Mouse (Mus musculus) cerebellum, adult 9-11 months (tissue): ENCODE measurements around the gene Necap2.

Experiments
- DNase-seq: peaks from one replicate; pipeline ENCODE4 v3.0.0; 2022

Necap2 gene

DNA sequence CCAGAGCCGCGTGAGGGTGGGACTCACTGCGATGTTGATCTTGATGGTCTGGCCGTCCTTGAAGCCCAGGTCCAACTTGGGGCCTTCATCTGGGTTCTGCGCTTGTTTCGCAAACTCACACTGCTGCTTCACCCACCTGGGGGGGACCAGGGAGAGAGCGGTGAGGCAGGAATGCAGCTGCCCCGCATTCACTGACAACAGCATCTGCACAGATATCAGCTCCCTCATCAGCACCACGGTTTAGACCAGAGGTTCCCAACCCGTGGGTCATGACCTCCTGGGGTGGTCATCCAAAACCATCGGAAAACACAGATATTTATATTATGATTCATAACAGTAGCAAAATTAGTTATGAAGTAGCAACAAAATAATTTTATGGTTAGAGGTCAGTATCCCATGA, 5.7 kb downstream of the Necap2 start:
- peak; percentile 21 for DNase-seq

DNA sequence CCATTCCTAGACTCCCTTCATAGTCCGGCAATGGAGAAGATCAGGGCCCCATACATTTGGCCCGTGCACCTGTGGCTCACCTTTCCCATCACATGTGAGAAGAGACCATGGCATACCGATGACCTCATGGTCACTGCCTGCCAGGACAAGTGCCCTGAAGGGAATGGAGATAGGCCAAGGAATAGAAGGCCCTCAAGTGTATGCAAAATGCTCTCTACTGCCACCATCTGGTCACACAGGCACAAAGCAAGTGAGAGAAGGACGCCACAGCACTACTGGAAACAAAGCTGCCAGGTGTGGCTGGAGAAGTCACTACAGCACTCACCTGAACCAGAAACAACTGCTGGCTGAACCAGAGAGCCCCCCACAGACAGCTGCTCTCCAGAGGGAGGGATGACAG, 8.4 kb downstream of the Necap2 start:
- DNase-seq: peak; percentile 82

DNA sequence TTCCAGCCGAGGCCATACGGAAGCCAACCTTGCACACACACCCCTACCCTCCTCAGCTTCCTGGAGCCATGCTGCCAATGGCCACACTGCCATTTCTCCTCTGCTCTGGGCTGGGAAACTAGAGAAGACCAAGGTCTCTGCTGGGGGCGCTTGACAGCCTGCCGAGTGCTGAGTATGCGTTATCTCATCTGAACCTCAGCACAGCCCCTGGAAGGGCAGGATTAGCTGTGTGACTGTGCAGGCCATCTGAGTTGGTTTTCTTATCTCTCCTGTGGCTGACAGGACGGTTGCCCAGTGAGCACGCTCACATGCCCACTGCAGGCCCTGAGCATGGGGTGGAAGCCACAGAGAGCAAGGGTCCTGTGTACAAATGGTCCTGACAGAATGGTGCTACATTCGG, 9.5 kb downstream of the Necap2 start:
- peak; percentile 42 for DNase-seq

DNA sequence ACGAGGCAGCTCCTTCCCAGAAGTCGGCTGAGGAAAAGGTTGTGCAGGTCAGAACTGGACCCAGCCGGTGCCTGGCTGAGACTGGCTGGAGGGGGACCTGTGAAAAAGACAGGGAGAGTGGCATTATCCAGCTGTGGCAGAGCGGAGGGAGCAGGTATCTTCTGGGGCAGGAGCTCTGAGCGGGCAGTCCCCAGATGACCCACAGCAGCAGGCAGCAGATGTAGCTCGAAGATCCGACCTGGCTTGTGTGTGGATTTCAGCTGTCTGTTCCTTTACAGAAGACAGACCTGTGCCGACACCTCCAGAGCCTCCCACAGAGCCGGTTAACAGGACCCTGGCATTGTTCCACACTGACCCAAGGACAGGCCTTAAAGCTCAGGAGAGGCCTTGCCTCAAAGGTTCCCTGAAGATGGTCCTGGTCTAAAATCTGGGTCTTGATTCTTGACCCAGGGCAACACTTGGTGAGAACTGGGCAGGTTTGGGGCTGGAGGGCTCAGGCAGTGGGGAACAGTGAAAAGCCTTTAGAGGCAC, 10.6 kb downstream of the Necap2 start:
- no peak for DNase-seq

DNA sequence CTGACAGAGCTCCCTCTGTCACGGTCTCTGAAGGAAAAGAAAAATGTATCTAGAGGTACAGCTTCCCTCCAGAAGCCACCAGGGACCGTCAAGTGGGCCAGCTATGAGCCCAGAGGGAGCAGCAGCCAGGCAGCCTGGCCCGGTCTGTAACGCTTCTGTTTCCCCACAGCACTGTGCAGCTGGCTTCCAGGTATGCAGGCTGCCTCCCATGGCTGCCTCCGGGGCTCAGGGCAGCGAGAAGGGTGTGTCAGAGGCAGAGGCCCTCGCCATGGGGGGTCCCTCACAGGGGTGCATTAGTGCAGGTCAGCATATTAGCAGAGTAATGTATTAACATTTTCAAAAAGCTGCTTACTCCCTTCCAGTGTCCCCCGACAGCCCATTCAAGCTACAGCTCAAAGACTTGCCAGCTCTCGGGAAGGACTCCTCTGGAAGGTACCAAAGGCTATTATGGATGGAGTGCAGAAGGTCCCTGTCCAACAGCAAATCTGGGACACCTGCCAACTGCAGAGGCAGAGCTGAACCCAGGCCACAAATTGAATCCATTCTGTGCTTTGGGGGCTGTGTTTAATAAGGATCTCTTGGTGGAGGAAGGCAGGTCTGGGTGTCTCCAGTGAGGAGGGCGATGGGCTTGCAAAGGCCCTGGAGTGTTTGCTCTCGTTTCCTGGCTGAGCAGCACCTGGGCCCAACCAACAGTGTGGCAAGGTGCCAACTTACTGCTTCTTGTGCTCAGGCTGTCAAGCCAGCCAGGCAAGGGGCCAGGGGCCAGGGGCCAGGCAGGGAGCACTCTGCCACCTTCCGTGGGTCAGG, 11.2 kb downstream of the Necap2 start:
- DNase-seq: peak; percentile 85

DNA sequence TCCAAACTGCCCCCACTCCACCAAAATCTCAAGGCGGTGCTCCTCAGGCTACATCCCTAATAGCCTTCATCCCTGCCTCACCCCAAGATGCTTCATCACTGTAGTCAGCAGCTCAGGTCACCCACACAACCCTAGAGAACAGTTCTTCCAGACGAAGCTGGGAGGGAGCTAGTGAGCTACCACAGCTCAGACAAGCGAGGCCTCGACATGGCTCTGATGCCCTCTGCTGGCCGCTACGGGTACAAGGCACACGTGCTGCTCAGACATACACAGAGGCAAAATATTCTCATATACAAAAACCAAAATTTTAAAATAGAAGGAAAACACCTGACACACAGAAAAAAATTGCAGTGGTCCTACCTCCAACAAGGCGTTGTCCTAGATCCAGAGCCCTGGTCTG, 13.0 kb downstream of the Necap2 start:
- peak; percentile 85 for DNase-seq

DNA sequence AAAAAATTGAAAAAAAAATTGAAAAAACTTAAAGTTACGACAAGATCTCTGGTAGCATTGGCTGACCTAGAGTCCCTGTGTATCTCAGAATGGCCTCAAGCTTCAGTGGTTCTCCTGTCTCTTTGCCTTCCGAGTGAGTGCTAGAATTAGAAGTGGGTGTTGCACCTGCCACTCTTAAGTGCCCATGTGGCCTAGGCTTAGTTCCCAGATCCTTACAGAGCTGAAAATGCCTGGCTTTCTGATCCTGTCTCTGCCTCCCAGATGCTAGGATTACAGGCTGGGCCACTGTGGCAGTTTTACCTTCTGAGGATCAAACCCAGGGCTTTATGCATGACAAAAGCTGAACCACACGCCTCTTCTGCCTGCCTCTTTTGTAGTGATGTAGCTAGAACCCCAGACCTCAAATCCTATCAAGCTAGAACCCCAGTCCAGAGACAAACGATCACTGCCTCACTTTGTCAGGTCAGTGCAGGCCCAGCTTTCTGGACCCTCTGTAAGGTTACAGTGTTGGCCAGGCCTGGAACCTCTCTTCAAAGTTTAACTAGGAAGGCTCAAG, 14.0 kb downstream of the Necap2 start:
- no peak for DNase-seq

DNA sequence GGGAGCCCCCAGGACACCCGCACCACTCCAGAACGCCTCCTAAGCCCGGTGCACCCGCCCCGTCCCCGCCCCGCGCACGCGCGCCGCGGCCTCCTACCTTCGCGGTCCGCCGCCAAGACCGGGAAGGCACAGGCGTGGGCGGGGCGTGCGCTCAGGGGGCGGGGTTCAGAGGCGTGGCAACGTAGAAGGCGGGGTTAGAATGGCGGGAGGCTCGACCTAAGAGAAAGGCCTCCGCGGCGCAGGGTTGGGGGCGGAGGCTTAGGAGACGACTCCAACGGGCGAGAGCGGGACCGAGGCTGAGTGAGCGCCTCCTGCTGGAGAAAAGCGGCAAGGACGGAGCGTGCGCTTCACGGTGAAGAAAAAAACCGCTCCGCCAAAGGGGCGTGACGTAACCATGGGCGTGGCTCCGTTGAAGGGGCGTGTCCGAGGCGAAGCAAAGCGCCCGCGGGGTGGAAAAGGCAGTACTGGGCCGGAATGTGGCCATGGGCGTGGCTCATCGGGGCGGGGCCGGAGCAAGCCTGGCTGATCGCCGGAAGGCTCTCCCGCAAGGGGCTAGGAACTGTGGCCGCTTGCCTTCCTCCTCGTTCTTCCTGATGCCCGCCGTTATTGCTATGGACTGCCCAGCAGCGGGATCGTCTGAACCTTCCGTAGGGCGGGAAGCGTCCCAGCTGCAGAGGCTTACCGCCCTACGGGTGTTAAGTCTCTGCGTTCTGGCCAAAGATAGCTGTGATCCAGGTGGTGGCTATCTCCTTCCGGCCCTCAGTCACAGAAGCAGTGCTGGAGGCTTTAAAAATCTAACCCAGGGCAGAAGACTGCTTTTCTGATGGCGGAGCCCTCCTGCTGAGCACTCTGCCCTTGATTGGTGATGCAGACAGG, 17.5 kb downstream of the Necap2 start, which contains the start of gene Crocc:
Crocc (minus strand) TSS at position 125 of the 876 bp plus-strand sequence.
- peak; percentile 99 for DNase-seq

DNA sequence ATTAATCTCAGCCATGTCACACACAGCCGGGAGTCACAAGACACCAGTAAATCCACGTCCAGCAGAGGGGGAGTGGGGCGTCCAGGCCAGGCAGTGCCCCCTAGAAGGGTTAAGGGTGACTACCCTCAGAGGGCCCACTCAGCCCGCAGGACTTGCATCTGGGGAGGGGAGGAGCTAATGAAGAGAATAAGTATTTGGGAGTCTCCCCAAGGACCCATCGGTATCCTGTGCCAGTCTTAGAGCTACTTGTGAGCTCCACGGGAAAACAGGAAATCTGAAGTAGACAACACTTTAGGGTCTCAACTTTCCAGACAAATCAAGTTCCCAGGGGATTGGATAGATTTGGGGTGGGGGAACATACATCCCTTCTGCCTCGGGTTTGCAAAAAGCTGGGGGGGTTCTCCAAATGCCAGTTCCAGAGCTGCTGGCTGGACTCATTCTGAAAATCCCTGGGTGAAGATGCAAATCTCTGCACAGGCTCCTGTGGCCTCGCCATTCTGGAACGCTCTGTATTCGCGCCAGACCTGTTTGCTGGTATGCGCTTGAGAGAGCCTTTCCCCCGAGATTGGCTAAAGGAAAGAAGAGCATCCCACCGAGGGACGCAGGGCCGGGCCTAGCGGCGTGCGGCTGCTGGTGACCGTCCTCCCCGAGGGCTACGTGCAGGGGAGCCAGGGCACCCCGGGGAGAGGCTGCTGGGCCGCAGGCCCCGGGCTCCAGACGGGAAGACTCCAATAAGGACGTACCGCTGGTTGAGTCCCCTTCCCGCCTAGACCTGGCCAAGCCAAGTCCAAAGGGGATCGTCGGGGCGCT, 18.3 kb downstream of the Necap2 start:
- peak; percentile 69 for DNase-seq

DNA sequence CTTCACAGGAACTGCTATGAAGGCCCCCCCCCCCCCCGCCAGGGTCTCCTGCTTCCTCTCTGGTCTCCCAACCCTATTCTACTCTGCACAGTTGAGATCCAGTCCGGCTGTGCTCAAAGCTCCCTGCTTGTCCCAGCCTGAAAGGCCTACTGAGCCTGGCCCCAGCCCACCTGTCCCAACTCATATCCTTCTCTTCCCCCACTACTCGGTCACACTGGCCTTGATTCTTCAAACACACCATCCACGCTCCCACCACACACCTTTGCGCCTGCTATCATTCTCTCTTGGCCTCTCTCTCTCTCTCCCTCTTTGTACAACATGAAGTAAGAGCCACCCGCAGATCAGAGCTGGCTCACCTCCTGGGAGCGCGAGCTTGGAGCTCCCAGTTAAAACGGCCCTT, 19.3 kb downstream of the Necap2 start:
- DNase-seq: no peak

DNA sequence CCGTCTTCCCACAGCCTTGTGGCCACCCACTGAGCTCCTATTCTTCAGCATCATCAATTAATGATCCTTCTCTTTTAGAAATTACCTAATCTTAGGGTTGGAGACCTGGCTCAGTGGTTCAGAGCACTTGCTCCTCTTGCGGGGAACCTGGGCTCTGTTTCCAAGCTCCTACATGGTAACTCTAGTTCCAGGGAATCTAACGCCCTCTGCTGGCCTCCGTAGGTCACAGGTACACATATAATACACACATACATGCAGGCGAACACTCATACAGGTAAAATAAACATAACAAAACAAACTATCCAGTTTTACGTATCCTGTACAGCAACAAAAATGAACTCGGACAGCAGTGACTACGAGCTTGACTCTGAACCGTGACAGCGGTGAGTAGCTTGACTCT, 21.2 kb downstream of the Necap2 start:
- no peak for DNase-seq

DNA sequence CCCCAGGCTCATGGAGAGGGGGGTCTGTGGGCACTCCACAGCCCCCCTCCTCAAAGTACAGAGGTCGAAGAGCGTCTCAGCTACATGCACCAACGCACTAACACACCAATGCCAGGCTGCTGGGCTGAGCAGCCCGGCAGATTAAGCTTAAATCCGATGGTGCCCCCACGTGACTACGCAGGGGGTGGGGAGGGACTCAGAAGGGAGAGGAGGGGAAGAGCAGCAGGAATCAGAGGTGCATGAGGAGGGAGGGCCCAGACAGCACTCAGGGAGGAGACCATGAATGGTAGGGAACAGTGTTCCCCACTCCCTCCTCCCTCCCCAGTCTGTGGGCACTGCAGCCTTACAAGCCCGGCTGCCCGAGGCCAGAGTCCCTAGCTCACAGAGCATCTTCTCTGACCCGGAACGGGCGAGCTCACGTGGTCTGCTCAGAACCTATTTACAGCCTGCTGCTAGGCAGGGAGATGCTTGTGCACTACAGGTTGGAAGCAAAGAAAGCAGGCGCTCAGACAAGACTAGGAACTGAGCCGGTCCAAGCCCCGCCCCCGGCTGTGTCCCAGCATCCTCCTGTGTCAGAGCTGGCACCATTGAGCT, 24.5 kb downstream of the Necap2 start:
- peak; percentile 87 for DNase-seq

DNA sequence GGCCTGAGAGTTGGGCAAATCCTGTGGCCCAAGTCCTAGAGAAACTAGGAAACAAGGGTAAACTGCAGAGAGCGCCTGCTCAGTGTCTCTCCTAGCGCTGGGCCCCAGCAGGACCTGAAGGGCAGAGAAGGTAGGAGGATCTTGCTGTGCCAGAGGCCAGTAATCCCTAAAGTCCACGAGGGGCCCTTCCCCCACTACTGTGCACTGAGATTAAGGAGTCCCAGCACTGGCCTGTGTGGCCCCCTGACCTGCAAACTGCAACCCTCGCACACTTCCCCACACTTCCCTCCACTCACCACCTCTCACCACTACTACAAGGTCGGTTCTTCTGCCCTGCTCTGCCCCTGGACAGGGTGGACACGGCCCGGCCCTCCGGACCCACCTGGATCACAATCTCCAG, 25.0 kb downstream of the Necap2 start:
- peak; percentile 56 for DNase-seq

DNA sequence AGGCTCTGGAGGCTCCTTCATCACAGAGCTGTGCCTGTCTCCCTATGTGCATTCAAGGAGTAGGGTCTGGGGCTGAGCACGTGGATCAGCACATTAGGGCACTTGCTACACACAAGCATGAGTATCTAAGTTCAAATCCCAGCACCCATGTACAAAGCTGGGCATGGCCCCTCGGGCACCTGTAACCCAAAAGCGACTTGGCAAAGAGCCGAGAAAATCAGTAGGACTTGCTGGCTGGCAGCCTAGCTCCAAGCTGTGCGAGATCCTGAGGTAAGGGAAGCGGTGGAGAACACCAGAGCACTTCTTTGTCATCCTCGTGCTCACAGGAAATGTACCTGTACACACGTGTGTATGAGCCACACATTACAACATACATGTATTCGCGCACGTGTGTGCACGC, 25.7 kb downstream of the Necap2 start:
- DNase-seq: peak; percentile 59

DNA sequence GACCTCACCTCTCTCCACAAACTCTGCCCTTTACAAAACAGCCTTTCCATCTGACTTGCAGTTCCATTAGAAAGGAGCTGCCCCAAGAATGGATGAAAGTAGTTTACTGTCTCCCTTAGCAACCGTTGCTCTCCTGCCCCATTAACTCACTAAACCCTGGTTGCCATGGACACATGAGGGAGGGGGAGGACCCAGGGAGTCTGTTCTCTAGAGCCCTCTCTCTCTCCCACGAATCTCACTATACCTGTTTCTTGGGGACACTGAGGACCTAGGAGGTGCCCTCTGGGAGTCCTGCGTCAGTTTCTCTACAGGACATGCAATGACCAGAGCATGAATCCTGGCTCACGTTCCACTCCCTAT, 28.7 kb downstream of the Necap2 start:
- DNase-seq: no peak

DNA sequence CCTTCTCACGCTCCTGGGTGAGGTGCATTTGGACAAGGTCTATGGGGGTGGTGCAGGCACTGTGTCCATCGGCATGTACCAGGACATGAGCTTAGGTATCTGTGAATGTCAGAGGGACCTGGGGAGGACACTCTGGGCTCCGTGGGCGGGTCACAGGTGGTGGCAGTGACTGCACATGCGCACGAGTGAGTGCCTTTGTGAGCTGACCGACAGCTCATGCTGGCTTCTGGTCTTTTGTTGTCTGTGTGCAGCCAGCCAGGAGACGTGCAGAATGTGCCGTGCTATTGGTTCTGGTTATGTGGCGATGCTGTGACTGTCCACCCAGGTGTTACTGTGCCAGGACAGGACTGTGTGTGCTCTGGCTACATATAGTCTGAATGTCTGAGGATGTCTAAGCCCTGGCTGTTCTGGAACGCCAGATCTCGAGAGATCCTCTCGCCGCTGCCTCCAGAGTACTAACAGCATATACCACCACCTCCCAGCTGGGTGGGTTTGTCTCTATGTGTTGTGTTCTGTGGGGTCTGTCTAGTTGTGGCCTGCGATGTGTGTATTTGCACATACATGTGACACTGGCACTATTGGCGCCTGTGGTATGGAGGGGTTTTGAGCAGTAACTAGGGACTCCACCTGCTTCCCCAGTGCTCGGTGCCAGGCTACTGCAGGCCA, 29.2 kb downstream of the Necap2 start:
- DNase-seq: peak; percentile 24

DNA sequence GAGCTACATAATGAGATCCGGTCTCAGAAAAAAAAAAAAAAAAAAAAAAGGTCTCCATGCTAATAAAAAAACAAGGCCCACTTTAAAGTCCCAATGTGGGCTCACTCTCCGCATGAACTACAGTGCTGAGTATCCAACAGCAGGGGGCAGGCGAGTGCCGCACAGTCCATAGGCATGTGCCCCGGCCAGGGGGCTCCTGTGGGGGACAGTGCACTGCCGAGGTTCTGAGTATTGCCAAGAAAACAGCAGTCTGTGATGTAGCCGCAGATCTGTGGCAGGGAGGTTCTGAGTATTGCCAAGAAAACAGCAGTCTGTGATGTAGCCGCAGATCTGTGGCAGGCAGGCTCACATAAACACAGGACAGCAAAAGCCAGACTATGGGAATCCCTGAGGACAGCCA, 33.3 kb downstream of the Necap2 start:
- DNase-seq: peak; percentile 41

DNA sequence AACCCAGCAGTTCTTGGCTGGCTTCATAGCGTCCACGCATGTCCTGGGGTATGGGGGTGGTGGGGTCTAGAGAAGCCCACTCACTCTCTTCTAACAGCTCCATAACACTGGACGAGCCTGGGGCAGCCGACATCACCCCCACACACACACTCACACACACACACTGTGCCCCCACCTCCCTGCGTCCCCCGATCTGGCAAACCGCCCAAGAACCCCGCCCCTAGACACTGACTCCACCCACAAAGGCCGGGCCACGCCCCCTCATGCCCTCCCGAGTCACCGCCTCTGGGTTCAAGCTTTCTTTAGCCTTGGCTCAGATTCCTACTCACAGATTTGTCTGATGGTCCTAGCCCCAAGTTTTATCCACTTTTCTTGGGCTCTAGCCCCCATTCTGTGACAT, 37.0 kb downstream of the Necap2 start:
- DNase-seq: no peak

DNA sequence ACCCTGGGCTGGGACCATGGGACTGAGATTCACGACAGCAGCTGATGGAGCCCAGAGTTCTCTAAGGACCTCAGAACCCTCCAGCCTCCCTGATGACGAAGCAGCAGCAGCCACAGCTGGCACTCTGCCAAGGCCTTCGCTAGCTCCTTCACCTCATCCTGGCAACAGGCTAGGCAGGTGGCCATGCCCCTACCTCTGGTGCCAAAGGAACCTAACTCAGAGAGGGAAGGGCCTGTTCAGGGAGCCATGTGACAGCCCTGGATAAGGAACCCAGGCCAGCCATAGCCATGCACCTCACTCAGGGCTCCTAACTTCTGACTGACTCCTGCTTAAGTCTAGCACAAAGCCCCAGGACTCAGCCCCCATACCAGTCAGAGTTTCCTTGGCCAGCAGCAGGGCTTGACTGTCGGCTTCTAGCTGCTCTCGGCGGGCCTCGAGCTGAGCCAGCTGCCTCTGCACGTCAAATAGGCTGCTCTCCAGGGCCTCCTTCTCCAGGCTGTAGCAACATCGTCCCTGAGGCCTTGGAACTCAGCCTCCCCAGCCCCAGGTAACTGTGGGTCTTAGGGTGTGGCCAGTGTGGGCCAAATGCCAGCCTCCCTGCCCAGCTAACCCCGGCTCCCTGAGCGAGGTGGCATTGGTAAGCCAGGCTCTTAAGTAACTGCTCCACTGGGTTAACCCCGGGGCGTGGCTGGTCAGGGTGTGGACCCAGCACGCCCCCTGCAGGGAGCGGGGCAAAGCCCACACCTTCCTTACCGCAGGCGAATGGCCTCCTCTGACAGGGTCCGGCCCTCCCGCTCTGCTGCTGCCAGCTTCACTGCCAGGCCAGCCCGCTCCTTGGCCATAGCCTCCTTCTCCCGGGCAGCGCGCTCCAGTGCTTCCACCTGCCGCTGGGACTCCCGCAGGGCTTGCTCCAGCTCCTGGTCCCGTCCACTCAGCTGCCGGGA, 44.3 kb downstream of the Necap2 start:
- DNase-seq: peak; percentile 63

DNA sequence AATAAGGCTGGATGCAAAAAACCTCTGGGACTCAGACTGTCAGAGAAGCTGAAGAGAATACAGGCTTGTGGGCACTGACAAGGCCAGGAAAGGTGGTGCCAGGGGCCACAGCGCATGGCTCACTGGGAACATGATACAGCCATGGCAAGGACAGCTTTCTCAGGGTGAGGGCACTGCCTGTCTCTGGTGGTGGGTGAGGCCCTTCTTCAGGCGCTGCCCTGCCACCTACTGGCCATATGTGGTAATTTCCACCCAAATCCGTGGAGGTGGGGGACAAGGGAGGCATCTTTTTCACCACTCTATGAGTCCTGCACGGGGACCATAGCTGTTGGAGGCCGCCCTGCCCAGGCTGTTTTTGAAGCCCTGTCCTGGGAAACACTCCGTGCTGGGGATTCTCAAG, 46.4 kb downstream of the Necap2 start:
- peak; percentile 87 for DNase-seq
